Mouse (Mus musculus) erythroblast, adult 5-6 weeks (primary cell): ENCODE results near the gene Spin2g. TPM values are rescaled to one million over a fixed set of nuclear protein-coding genes. Genes with fewer than 3 reads are reported as not detected.
"Not testable (repeated sequence)": the region's sequence is repeated elsewhere in the genome, so short reads cannot be mapped to it uniquely, and the experiment has no call there.

ENCODE experiments used
- ATAC-seq: replicated peaks from 2 replicates; pipeline ENCODE4 v1.8.0; 2016; ENCODE audit warnings: moderate number of reproducible peaks, mild to moderate bottlenecking, moderate TSS enrichment, inconsistent platforms; ENCODE audit not compliant: poor library complexity, low FRiP score, severe bottlenecking
- total RNA-seq, 2 experiments: library from RNA; stranded (forward) in 1 of 2; stranded (reverse) in 1 of 2; fragments of 150-400 nt in 1 of 2; fragments of 200-764, 138-1000 nt in 1 of 2; gene quantifications; 2 replicates each; pipeline versions ENCODE4 v1.2.3 to v1.2.4; 2015 to 2017; ENCODE audit warnings: low replicate concordance in 2 of 2

Spin2g gene
- not detected in 2 replicates for total RNA-seq (2015; ENCODE audit: low replicate concordance)
- not detected in 2 replicates for total RNA-seq (2017; ENCODE audit: low replicate concordance)

DNA sequence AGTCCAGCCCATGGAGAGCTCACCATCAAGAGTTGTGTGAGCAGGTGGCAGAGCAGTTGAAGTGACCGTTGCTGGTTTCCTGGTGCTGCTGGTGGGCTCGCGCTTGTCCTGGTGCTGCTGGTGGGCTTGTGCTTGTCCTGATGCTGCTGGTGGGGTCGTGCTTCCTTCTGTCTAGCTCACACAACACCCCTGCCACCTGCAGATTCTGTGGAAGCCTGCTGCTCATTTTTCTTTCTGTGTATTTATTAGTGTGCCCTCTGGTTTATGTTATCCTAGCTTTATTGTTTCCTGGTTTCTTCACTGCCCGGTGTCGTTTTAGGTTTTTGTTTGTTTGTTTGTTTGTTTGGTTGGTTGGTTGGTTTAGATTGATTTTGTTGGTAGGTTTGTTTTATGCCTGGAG, at the start of gene Spin2g:
Gene Spin2g, minus strand, starts transcription at position 101 of the 400 bp plus-strand sequence.
- not testable (repeated sequence) for ATAC-seq

Other genes with a start within 250 kb of the Spin2g start
- gene Btbd35f9, start 77.2 kb downstream of the Spin2g start, total RNA-seq (2015; ENCODE audit: low replicate concordance): not detected in 2 replicates
- not detected in 2 replicates for gene Btbd35f9, start 77.2 kb downstream of the Spin2g start, total RNA-seq (2017; ENCODE audit: low replicate concordance)
- not detected in 2 replicates for gene Btbd35f8, start 211.8 kb upstream of the Spin2g start, total RNA-seq (2015; ENCODE audit: low replicate concordance)
- gene Btbd35f8, start 211.8 kb upstream of the Spin2g start, total RNA-seq (2017; ENCODE audit: low replicate concordance): not detected in 2 replicates